Mouse (Mus musculus): Measurements from ENCODE around the gene Nrxn3.

DNA sequence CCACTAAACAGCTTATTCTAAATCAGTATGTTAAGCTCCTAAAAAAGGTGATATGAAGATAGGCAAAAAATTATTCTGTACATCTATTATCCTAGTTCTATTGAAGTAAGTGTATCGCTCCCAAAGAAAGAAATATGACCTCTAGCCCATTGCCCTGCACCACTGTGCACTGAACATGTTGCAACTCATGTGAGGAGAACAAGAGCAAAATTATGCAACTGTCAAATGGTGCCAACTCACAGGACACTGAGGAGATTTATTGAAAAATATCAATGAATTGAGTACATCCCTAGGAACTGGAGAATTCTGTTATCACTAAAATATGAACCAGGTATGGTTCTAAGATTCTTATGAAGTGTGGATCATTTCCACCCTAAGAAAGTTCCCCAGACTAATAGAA, 1479.8 kb downstream of the Nrxn3 start:
- TF ChIP-seq CTCF (IDR thresholded peaks at IDR 0.05; ENCODE audit: borderline replicate concordance, insufficient read depth, low read length) (no peak), POLR2A (IDR thresholded peaks at IDR 0.05; ENCODE audit: low read depth, low read length) (no peak)
